Mouse (Mus musculus) neural tube, embryonic 13.5 days (tissue): Measurements from ENCODE around the gene Grk4. TPM values are rescaled to one million over a fixed set of nuclear protein-coding genes. Genes with fewer than 3 reads are reported as not detected.

ENCODE experiments used
- ATAC-seq: fragments of 200-750 bp; cut with Nextera tagmentation; 2 replicates; pipeline ENCODE4 v1.8.0; 2017; ENCODE audit warnings: low read depth, mild to moderate bottlenecking, moderate TSS enrichment, moderate library complexity
- H3K27ac ChIP-seq: fragments of 300-500 bp; sonication (generic); replicated peaks from 2 replicates; pipeline ENCODE4 v1.5.1; 2015; ENCODE audit warnings: moderate library complexity, mild to moderate bottlenecking, inconsistent platforms
- H3K27me3 ChIP-seq: fragments of 300-500 bp; sonication (generic); 2 replicates; pipeline ENCODE4 v1.6.1; 2015; ENCODE audit warnings: mild to moderate bottlenecking, inconsistent platforms
- H3K36me3 ChIP-seq: fragments of 300-500 bp; sonication (generic); 2 replicates; pipeline ENCODE4 v1.6.1; 2015; ENCODE audit warnings: mild to moderate bottlenecking, inconsistent platforms
- H3K4me1 ChIP-seq: fragments of 300-500 bp; sonication (generic); replicated peaks from 2 replicates; pipeline ENCODE4 v1.6.1; 2015; ENCODE audit warnings: inconsistent platforms
- H3K4me2 ChIP-seq: fragments of 300-500 bp; sonication (generic); 2 replicates; pipeline ENCODE4 v1.6.1; 2015; ENCODE audit warnings: inconsistent platforms, mild to moderate bottlenecking, moderate library complexity
- H3K4me3 ChIP-seq: fragments of 300-500 bp; sonication (generic); 2 replicates; pipeline ENCODE4 v1.5.1; 2015; ENCODE audit warnings: mild to moderate bottlenecking, inconsistent platforms
- H3K9ac ChIP-seq: fragments of 300-500 bp; sonication (generic); 2 replicates; pipeline ENCODE4 v1.6.1; 2015; ENCODE audit warnings: moderate library complexity, mild to moderate bottlenecking, inconsistent platforms
- H3K9me3 ChIP-seq: fragments of 300-500 bp; sonication (generic); 2 replicates; pipeline ENCODE4 v1.6.1; 2016; ENCODE audit warnings: inconsistent platforms
- WGBS: fragments of 180-500 bp; shearing (Covaris S2); methylation state at CpG from one replicate; pipeline ENCODE4 v1.1.7; 2015; 5-methylcytosine and 5-hydroxymethylcytosine counted together
- microRNA counts: library from miRNA; unstranded; fragments of <30 nt; microRNA quantifications from one replicate; lab custom pipeline; 2016
- microRNA-seq: library from miRNA; unstranded; fragments of <30 nt; microRNA quantifications from one replicate; pipeline ENCODE4, GENCODE M21; 2016
- polyA plus RNA-seq: library from polyadenylated mRNA; unstranded; fragments of >200 nt; fragmentation: Nextera tagmentation; extraction: Ambion mirVana; gene quantifications from 2 replicates; pipeline ENCODE4 v1.2.1, GENCODE M21; 2015

Grk4 gene
- polyA plus RNA-seq, 1 experiment from 2014 or later = 2.5 TPM

DNA sequence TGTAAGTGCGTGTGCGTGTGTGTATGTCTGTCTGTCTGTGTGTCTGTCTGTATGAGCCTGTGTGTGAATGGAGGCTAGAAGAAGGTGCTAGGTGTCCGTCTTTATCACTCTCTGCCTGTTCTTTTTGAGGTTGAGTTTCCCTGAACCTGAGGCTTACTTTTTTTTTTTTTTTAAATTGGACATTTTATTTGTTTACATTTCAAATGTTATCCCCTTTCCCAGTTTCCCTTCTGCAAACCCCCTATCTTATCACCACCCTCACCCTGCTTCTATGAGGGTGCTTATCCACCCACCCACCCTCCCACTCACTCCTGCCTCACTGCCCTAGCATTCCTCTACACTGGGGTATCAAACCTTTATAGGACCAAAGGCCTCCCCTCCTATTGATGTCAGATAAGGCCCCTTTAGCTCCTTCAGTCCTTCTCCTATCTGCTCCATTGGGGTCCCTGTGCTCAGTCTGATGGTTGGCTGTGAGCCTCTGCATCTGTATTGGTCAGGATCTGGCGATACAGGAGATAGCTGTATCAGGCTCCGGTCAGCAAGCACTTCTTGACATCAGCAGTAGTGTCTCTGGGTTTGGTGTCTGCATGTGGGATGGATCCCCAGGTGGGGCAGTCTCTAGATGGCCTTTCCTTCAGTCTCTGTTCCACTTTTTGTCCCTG lies 140.2 kb downstream of the Grk4 start:
- peaks cover 75% of the 10 kb centered on the region for H3K36me3 ChIP-seq
- no peak overlapping the region for H3K9ac ChIP-seq
- no peaks in the 10 kb centered on the region for H3K27me3 ChIP-seq
- H3K4me3 ChIP-seq = no peak overlapping the region
- no peaks in the 10 kb centered on the region for H3K9me3 ChIP-seq
- H3K4me2 ChIP-seq = no peak overlapping the region
- no peak overlapping the region for H3K27ac ChIP-seq
- no peak for ATAC-seq
- WGBS = 96% methylated on average over 5 of the region's 5 CpGs
- no peaks in the 10 kb centered on the region for H3K4me1 ChIP-seq

MicroRNAs encoded within 50 kb of the gene (microRNA counts, 519-probe panel; counts per million panel counts)
- not detected for microRNA mmu-miR-467g (lab: Ali Mortazavi, UCI)

Small RNA genes within 50 kb of the gene (microRNA-seq; reads per million reads assigned to microRNA genes)
- gene Mir467g = not detected

Other genes with a start within 250 kb of the Grk4 start
- gene Tnip2, start 146.4 kb upstream of the Grk4 start, polyA plus RNA-seq = 8.1 and 11.3 TPM in 2 replicates
- 15.0 and 16.7 TPM in 2 replicates for gene Sh3bp2, start 134.5 kb upstream of the Grk4 start, polyA plus RNA-seq
- 208 and 221 TPM in 2 replicates for gene Add1, start 86.7 kb upstream of the Grk4 start, polyA plus RNA-seq
- gene Mfsd10, start 23.2 kb upstream of the Grk4 start, polyA plus RNA-seq = 77.5 and 77.8 TPM in 2 replicates
- 21.7 and 22.8 TPM in 2 replicates for gene Nop14, start 231 bp upstream of the Grk4 start, polyA plus RNA-seq
- 12.8 and 13.9 TPM in 2 replicates for gene Htt, start 101.4 kb downstream of the Grk4 start, polyA plus RNA-seq
- gene Msantd1, start 247.6 kb downstream of the Grk4 start, polyA plus RNA-seq = 1.8 and 2.3 TPM in 2 replicates